Mouse (Mus musculus) left cerebral cortex, adult 11 months (tissue): ENCODE data around the gene Pold1.

Experiments
- DNase-seq: peaks from one replicate; pipeline ENCODE4 v3.0.0; 2022; ENCODE audit warnings: low spot score

Pold1 gene

DNA sequence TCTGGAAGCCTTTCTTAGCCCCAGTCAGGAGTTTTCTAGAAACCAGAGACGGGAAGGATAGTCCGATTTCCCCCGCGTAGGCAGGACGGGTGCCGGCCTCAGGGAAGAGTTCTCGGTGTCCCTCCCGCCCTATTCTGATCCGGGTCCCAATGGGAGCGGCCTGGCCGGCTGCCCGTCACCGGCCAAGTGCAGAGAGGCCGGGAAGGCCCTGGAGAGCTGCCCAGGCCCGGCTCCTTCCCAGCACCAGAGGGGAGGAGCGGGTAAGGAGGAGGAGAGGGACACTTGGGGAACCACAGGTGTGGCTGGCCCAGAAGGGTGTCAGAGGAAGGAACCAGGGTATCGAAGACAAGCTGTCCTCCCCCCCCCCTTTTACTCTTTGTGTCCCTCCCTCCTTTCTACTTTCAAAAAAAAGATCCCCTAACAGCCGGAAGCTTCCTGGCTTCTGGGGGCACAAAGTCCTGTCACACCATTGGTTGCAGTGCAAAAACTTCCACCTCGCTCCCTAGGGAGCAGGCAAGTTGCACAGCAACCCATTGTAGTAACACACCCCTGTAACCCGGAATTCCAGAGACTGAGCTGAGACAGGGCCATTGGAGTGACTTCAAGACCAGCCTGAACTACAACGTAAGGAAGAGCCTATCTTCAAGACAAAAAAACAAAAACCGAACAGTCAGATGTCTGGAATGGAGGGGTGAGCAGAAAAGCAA is 23.4 kb downstream of the Pold1 start:
- DNase-seq: no peak

DNA sequence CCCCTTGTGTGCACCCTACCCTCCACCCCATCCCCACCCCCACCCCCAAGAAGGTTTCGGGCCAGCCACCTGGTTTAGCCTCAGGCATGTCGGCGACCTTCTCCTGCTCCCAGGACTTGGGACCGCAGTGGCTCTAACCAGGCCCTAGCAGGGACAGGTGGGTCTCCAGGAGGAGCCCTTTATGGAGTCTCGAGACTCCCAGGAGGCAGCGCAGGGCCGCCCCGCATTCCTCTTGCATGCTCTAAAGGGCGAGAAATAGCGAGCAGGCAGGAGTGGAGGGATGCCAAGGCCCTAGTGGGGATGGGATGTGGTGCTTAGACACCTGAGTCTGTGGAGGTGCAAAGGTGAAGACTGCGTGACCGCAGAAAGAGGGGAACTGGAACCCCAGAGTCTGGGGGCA is 24.1 kb downstream of the Pold1 start, which contains the start of gene Mybpc2:
Gene Mybpc2 (minus strand): TSS at position 155 of the 400 bp plus-strand sequence.
- DNase-seq: no peak

- DNase-seq: no peak
Observed at GRCm38 (mm10) chr7:44523056-44523455, 25.6 kb downstream of the Pold1 start.

DNA sequence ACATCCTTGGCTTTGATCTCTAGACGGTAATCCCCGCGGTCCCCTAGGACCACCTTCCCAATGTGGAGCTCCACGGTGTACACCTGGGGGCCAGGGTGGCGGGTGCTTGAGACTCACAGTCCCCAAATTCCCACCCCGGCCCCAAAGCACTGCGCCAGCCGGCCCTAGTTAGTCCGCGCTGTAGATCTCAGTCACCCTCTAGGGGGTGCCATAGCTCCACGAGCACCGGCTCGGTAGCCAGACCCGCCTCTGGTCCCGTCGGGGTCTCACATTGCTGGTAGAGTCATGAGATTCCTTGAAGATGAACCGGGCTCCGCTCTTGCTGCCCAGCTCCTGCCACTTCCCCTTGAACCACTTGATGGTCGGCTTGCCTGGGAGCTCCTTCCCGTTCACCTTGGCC is 26.9 kb downstream of the Pold1 start:
- DNase-seq: no peak

GRCm38 (mm10) chr7:44520990-44521389 is 27.7 kb downstream of the Pold1 start:
- DNase-seq: no peak

GRCm38 (mm10) chr7:44519240-44519913 is 29.3 kb downstream of the Pold1 start:
- DNase-seq: no peak

- DNase-seq: no peak
Observed at GRCm38 (mm10) chr7:44507491-44507890, 41.2 kb downstream of the Pold1 start.

GRCm38 (mm10) chr7:44501563-44502115 is 47.0 kb downstream of the Pold1 start:
- no peak for DNase-seq

GRCm38 (mm10) chr7:44500046-44500445 is 48.6 kb downstream of the Pold1 start:
- no peak for DNase-seq

GRCm38 (mm10) chr7:44498922-44499321 is 49.7 kb downstream of the Pold1 start:
- DNase-seq: no peak

- no peak for DNase-seq
Observed at GRCm38 (mm10) chr7:44497361-44498055, 51.1 kb downstream of the Pold1 start.

DNA sequence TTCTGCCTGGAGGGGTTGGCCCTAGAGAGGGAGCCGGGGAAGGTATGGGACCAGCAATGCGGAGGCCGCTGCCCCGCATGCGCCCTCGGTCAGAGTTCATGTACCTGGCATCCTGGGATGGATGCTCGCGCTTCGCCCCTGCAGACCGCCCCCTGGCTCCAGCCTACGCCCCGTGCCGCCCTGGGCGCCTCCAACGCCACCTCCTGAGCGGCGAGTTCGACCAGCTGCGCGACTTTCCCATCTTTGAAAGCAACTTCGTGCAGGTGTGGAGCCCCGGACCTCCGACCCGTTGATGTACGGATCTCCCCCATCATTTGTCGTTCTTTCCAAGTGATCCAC is 51.9 kb downstream of the Pold1 start:
- no peak for DNase-seq

DNA sequence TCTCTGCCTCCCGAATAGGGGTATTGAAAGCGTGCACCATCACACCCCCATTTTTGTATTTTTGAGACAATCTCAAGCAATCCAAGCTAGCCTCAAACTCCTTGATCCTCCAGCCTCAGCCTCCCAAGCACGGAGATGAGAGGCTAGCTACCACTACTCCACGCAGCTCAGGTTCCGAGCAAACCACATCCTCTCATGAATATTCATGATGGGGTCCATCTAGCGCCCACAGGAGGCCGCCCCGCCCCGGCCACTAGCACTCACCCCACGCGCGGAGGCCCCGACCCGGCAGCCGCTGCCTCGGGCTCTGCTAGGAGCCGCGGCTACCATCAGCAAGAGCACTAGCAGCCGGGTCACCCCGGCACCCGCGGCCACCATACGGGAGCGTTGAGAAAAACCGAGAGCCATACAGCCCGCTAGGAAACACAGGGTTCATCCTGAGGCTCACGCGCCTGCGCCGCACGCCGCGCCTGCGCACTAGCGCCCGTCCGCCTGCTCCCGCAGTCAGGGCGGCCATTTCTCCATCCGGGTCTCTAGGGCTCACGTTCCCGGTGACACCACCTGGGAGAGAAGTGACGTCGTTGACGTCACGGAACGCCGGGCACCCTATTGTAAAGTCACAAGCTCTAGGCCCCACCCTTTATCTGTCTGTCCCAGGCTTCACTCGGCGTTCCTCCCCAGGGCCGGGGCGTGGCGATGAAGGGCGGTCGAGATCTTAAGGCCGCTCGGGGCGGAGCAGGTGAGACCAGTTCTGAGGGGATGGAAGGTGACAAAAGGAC is 52.5 kb downstream of the Pold1 start, which contains the start of the genes Emc10 and Fam71e1:
Gene Emc10 (minus strand): TSS at position 538 of the 779 bp plus-strand sequence.
Gene Fam71e1 (plus strand): TSS at position 590 of the 779 bp plus-strand sequence.
- peak; percentile 97 for DNase-seq

DNA sequence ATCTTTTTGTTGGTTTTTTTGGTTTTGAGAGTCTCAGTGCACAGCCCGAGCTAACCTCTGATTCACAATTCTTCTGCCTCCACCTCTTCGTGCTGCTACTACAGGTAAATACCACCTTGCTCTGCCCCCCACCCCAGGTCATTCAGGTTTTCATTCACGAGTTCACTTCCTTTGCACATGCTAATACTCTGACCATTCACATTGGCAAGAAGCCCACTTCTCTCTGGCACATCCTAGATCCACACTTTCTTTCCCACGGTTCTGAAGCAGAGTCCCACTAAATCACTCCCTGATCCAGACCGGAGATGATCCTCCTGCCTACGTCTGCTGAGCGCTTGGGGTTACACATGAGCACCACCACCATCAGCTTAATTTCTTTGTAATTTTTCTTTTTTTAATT is 53.6 kb downstream of the Pold1 start:
- no peak for DNase-seq

GRCm38 (mm10) chr7:44494681-44495080 is 54.0 kb downstream of the Pold1 start:
- no peak for DNase-seq

GRCm38 (mm10) chr7:44492166-44492826 is 56.4 kb downstream of the Pold1 start:
- DNase-seq: no peak

DNA sequence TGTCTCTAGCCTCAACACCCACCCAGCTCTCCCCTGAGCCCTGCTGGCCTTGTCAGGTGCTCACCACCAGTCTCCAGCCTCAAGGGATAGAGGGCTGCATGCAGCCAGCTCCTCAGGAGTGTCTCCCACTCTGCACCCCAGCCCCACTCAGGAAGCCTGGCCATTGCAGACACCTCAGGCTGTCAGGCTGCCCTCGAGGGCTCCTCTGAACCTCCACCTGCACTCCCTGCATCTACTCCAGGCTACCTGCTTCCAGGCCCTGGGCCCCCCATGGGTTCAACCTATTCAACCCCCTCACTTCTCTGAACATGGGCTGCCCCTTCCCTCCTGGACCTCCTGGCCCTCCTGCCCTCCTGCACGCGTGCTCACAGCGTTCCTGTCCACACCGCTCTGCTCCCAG is 57.3 kb downstream of the Pold1 start:
- no peak for DNase-seq

DNA sequence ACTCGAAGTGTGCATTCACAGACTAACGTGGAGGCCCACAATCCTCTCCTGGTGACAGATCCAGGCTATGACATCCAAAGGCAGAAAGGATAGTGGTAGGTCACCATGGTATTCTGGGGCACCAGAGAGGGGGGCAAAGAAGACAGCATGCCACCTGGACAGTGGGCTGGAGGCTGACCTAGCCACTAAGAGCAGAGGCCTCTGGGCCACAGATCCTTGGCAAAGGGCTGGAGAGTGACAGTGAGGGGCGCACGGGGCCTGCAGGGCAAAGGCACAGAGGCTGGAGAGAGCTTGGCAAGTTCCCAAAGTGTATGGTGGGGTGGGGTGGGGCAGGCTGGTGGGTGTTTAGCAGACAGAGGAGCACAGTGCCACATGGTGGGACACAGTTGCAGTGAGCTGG is 58.4 kb downstream of the Pold1 start:
- DNase-seq: no peak

DNA sequence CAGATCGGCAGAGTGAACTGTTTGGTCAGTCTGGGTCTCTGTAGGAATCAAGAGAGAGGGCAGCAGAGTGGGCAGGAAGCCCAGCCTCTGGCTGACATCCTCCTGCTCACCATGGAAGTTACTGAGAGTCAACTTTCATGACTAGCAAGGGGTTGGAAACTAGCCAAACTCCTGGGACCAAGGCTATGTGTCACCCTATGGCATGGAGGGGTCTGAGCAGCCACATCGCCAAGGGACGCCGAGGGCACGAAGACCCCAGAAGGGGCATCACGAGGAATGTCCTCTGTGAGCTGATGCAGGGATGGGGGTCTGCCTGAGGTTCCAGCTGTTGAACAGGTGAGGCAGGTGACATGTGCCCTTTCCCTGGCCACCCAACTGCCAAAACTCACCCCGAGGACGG is 60.1 kb downstream of the Pold1 start:
- DNase-seq: no peak

- DNase-seq: no peak
Observed at GRCm38 (mm10) chr7:44487936-44488335, 60.7 kb downstream of the Pold1 start.

DNA sequence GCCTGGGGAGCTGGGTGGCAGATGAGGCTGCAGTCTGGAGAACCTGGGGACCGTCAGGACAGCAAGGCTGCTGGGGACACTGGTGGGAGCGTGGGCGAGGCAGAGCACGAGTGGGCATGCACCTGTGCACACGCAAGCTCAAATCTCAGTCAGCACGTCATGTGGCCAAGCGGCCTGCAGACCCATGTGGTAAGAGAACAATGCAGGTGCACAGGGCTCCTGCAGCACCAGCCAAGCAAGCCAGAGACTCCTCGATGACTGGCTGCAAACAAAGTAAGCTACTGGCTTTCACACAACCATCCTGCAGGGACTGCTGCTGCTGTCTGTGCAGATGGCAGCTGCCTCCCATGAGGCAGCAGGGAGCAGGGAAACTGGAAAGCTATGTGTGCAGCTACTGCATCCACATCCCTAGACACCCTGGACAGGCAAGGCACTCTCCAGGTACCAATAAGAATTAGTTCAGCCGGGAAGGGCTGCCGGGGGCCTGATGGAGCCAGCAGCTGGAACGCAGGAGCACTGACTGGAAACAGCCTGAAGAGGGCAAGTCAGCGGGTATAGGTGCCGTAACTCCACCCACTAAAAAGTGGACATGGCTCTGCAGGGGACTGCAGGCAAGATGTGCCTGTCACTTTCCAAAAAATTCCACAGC is 61.6 kb downstream of the Pold1 start:
- no peak for DNase-seq
